Mouse (Mus musculus) embryo, embryonic 9.5 days (tissue): ENCODE measurements around the gene Klf5.

ENCODE experiments used
- DNase-seq: peaks from one replicate; pipeline ENCODE4 v3.0.0-alpha.2; 2017; ENCODE audit errors: extremely low spot score

Gene Klf5

GRCm38 (mm10) chr14:99298385-99299021 lies at the start of gene Klf5:
Gene Klf5, plus strand, starts transcription at chr14:99298691.
- peak; percentile 92 for DNase-seq

GRCm38 (mm10) chr14:99262026-99262425 lies 36.5 kb upstream of the Klf5 start:
- DNase-seq, result no peak

GRCm38 (mm10) chr14:99263816-99264215 lies 34.7 kb upstream of the Klf5 start:
- DNase-seq, result no peak

DNA sequence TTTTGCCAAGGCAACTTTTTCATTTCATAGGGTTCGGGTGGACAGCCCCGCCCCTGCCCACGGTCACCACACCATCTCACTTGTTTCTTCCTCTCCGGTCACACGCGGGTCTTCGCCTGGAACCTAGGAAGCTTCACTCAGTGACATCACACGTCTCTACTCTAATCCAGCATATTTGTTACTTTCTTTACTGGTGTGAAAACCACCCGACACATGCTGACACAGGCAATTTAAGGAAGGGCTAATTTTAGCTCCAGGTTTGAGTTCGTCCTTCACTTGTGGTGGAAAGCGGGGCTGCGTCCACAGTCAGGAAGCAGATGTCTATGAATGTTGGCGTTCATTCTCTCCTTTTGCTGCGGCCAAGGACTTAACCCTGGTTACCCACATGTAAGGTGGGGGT lies 32.7 kb upstream of the Klf5 start:
- DNase-seq, result no peak

DNA sequence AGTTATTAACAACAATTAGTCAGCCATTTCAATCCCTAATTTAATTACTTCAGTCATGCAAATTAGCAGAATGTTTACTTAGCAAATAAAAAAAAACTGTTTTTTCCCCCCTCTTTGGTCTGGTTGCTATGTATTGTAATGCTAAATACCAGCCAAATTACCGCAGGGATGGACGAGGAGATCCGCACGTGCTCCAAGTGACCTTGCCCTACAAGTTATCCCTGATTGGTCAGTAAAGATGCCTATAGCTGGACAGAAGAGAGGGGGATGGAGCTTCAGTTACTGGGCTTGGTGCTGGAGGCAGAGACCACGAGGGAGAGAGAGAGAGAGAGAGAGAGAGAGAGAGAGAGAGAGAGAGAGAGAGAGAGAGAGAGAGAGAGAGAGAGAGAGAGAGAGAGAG lies 31.7 kb upstream of the Klf5 start:
- no peak for DNase-seq

GRCm38 (mm10) chr14:99274056-99274455 lies 24.4 kb upstream of the Klf5 start:
- no peak for DNase-seq

DNA sequence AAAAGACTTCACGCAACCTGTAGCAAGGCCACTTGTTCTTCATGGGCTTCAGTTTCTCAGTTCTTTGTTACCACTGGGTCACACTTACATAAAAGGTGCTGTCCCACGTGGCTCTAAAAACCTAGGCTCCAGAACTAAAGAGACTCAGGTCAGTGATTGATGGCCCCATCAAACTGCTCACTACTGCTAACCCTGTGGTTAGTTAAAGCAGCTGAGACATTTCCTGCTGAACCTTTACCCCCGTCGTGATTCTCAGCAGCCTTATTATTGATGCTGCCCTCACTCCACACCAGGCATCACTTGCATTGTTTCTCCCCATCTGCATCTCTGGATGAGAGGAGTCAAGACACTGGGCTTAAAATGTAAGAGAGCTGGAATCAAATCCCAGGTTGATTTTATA lies 22.7 kb upstream of the Klf5 start:
- DNase-seq, result no peak

GRCm38 (mm10) chr14:99278312-99278711 lies 20.2 kb upstream of the Klf5 start:
- DNase-seq, result no peak

- no peak for DNase-seq
These were observed 19.6 kb upstream of the Klf5 start for GRCm38 (mm10) chr14:99278763-99279486.

- DNase-seq, result no peak
These were observed 18.1 kb upstream of the Klf5 start for GRCm38 (mm10) chr14:99280399-99280798.

DNA sequence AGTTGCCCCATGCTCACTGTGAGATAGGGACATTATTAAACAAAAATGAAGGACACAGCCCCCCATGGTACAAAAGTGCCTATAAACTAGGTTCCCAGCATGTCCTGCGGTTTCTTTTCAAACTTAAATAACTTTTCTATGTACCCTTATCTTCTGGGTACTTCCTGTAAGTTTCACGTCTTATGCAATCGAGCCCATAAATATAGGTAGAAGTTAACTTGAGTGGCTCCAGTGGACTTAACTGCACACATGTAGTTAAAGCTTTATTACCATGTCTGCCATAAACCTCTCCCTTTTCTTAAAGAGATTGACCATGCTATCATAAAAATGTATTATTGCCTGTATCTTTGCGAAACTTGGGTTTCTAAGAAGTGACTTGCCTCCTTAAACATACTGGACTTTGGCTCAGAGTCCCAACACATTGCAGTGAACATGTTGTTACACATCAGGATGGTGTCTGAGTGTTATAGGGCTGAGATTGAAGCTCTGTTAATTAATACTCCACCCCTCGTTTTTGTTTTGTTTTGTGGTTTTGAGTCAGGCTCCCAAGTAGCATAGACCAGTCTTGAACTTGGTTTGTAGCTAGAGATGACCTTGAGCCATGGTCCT lies 17.6 kb upstream of the Klf5 start:
- no peak for DNase-seq

- no peak for DNase-seq
These were observed 13.0 kb upstream of the Klf5 start for GRCm38 (mm10) chr14:99285486-99285885.

GRCm38 (mm10) chr14:99292176-99292575 lies 6.3 kb upstream of the Klf5 start:
- DNase-seq, result no peak

DNA sequence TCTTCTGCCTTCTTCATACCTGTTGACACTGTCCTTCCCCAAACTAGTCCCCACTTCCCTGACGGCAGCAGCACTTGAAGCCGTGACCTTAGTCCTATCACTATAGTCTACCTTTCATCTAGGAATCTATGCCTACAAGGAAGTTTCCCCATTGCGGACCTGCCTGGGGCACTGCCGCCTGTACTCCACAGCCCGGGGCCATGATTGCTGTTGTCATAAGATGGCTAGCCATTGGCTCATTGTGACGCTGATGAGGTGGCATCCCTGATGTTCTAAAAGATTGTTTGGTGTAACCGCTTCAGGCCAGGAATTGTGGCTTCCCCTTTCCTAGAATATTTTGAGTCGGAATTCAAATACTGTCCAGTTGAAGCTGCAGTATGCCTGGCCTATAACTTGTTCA lies 4.1 kb upstream of the Klf5 start:
- DNase-seq, result no peak

GRCm38 (mm10) chr14:99295606-99296341 lies 2.7 kb upstream of the Klf5 start:
- DNase-seq, result no peak

DNA sequence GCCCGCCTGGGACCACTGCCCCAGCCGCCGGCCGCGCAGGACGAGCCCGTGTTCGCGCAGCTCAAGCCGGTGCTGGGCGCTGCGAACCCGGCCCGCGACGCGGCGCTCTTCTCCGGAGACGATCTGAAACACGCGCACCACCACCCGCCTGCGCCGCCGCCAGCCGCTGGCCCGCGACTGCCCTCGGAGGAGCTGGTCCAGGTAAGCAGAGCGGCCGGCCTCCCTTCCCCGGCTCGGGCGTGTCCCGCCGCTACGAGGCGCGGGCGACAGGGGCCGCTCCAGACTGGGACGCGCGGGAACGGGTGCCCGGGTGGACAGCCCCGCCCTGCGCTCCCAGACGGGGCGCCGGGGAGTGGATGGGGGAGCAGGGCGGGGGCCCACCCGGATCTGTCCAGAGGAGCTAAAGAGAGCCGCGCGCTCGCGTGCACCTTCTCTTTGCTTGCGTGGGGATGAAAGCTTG lies 561 bp downstream of the Klf5 start:
- DNase-seq, result peak; percentile 68

DNA sequence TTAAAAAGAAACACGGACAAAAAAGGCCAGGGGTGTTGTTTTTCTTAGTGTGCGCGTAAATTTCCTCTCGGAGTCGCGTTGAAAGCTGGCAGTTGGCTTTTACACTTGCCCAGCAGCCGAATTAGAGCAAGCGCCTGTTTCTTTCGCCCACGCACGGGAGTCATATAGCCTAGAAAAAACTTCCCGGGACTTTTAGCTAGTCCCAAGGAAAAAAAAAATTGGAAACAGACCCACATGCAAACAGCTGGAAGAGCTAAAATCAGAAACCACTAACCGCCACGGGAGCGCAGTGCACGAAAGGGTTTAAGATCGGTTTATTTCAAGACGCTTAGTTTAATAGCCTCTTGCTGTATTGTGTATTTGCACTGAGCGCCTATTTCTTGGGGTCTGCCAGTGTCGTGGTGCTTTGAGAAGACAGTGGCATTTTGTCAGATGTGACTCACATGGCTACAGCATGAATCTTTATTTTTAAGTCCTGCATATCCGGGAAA lies 1.3 kb downstream of the Klf5 start:
- no peak for DNase-seq

- no peak for DNase-seq
These were observed 3.0 kb downstream of the Klf5 start for GRCm38 (mm10) chr14:99301472-99301871.

- DNase-seq, result no peak
These were observed 5.9 kb downstream of the Klf5 start for GRCm38 (mm10) chr14:99304387-99304786.

DNA sequence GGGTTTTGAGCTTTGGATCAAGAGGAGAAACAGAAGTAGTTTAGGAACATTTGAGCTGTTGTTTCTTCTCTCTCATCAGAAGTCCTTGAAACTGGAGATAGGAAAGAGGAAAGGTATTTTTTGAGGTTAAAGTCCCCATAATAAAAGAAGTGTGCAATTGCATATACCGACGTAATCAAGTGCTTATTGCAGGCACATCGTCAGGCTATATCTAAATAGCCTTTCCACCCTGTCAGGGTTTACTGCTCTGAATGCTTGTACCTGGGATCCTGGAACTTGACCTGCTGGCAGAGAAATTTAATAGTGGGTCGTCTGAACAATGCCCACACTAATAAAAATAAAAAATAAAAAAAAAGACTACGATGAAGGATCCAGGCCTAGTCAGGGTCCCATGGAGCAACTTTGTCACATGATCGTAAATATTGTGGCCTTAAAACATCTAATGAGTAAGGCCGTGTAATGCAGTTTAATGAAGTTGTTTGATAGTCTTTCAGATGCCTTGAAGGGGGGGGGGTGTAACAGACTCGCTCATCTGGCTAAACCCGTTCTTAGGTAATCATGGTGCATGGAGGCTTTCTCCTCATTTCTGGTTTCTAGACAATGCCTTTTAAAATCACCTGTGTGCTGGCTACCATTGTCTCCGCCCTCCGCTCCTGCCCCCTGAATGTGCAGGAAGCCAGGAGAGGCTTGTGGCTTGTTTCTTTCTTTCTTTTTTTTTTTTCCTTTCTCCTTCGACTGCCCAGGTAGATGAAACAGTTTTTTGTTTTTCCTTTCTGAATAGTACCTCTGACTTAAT lies 6.7 kb downstream of the Klf5 start:
- no peak for DNase-seq

DNA sequence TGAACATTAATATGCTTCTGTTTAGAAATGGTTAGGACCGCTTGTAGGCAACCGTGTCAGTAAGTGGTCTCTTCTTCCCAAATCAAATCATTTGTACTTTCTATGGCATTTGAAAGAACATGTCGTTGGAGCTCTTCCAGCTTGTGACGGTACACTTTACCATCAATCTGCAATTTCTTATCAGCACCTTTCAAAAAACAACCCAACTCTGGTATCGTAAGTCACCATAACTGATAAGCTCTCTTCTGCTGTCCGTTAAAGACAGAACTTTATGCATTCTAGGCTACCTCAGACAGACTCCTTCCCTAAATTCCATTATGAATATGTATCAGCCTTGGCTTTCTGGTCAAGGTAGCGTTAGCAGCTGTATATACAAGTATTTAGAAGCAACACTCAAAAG lies 7.9 kb downstream of the Klf5 start:
- DNase-seq, result no peak
